Mouse (Mus musculus) heart, embryonic 11.5 days (tissue): ENCODE results near the gene Nfatc2. TPM values are rescaled to one million over a fixed set of nuclear protein-coding genes. Genes with fewer than 3 reads are reported as not detected.

Source experiments
- ATAC-seq: fragments of 200-750 bp; cut with Nextera tagmentation; replicated peaks from 2 replicates; pipeline ENCODE4 v1.8.0; 2017; ENCODE audit warnings: moderate library complexity; ENCODE audit not compliant: insufficient number of reproducible peaks, low FRiP score, low TSS enrichment
- H3K27ac ChIP-seq: fragments of 300-500 bp; sonication (generic); 2 replicates; pipeline ENCODE4 v1.5.1; 2014; ENCODE audit warnings: mild to moderate bottlenecking, low read depth, low read length
- H3K27me3 ChIP-seq: fragments of 300-500 bp; sonication (generic); 2 replicates; pipeline ENCODE4 v1.6.1; 2014; ENCODE audit warnings: mild to moderate bottlenecking, low read length, mixed read lengths; ENCODE audit not compliant: control insufficient read depth, insufficient read depth
- H3K36me3 ChIP-seq: fragments of 300-500 bp; sonication (generic); 2 replicates; pipeline ENCODE4 v1.6.1; 2014; ENCODE audit warnings: mild to moderate bottlenecking, low read length, moderate library complexity, mixed read lengths; ENCODE audit not compliant: control insufficient read depth, insufficient read depth
- H3K4me1 ChIP-seq: fragments of 300-500 bp; sonication (generic); 2 replicates; pipeline ENCODE4 v1.6.1; 2014; ENCODE audit warnings: low read length; ENCODE audit not compliant: control insufficient read depth, insufficient read depth
- H3K4me2 ChIP-seq: fragments of 300-500 bp; sonication (generic); 2 replicates; pipeline ENCODE4 v1.6.1; 2014; ENCODE audit warnings: mild to moderate bottlenecking, moderate library complexity
- H3K4me3 ChIP-seq: fragments of 300-500 bp; sonication (generic); 2 replicates; pipeline ENCODE4 v1.5.1; 2014; ENCODE audit warnings: low read depth, low read length
- H3K9ac ChIP-seq: fragments of 300-500 bp; sonication (generic); 2 replicates; pipeline ENCODE4 v1.6.1; 2014; ENCODE audit warnings: mild to moderate bottlenecking, low read depth, low read length, moderate library complexity
- H3K9me3 ChIP-seq: fragments of 300-500 bp; sonication (generic); replicated peaks from 2 replicates; pipeline ENCODE4 v1.6.1; 2016; ENCODE audit warnings: low read length; ENCODE audit not compliant: control insufficient read depth
- WGBS: fragments of 180-500 bp; shearing (Covaris S2); extraction: QIAGEN DNeasy Blood & Tissue Kit; methylation state at CpG from one replicate; pipeline ENCODE4 v1.1.7; 2014; ENCODE audit not compliant: insufficient replicate concordance; 5-methylcytosine and 5-hydroxymethylcytosine counted together
- polyA plus RNA-seq: library from polyadenylated mRNA; unstranded; fragments of >200 nt; fragmentation: Nextera tagmentation; extraction: Ambion mirVana; gene quantifications from 2 replicates; pipeline ENCODE4 v1.2.1, GENCODE M21; 2014

The Nfatc2 gene
- polyA plus RNA-seq, 1 experiment from 2014 or later, result 4.2 TPM

DNA sequence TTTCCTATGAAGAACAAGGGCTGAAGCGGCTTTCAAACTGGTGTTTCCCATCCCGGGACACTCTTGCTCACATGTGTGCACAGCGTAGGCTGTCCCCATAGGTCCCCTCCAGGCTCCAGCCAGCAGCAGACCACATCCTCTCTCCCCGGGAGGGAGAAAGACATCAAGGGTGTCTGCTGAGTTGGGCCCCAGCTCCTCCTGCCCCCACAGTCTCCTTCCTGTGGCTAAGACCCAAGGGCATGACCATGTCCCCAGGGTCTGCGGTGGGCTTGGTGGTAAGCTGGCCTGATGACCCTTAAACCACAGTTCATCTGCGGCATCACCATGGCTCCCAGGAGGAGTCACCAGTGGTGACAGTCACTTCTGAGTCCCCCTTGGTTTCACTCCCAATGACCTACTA lies 100.7 kb downstream of the Nfatc2 start:
- Histone ChIP-seq H3K27ac (no peak overlapping the region), H3K36me3 (no peaks in the 10 kb centered on the region), H3K4me3 (no peak overlapping the region), H3K4me1 (no peaks in the 10 kb centered on the region), H3K4me2 (no peak overlapping the region), H3K9ac (no peak overlapping the region), H3K9me3 (no peaks in the 10 kb centered on the region), H3K27me3 (peaks cover 20% of the 10 kb centered on the region)
- 87% methylated on average over 6 of the region's 6 CpGs for WGBS
- ATAC-seq, result no peak

- Histone ChIP-seq H3K4me1 (no peaks in the 10 kb centered on the region), H3K4me3 (no peak overlapping the region), H3K36me3 (no peaks in the 10 kb centered on the region), H3K9ac (no peak overlapping the region), H3K27ac (no peak overlapping the region), H3K4me2 (no peak overlapping the region), H3K9me3 (no peaks in the 10 kb centered on the region), H3K27me3 (peaks cover 20% of the 10 kb centered on the region)
- ATAC-seq, result no peak
- WGBS, result 80% methylated on average over 6 of the region's 6 CpGs
Observed at GRCm38 (mm10) chr2:168500244-168500643, 101.2 kb downstream of the Nfatc2 start.

DNA sequence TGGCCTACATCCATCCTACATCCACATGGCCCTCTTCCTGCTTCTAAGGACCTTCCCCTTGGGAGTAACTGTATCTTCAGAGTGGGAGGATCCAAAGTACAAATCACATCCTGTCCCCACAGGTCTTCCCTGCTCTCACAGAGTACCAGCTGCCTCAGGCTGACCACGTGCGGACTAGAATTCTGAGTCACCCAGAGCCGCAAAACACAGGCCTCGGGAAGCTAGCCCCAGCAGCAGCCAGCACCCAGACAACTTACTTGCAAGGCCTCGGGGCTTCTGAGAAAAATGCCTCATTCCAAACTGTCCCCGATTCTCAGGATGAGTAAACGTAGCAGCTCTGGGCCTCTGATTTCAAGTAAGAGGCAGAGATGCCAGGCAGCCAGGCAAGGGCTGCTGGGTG lies 109.7 kb downstream of the Nfatc2 start:
- ATAC-seq, result 0 out of 2 replicates have a peak, but pooled peaks have one; percentile 12
- 59% methylated on average over 7 of the region's 7 CpGs for WGBS
- H3K9ac ChIP-seq, result no peak overlapping the region

GRCm38 (mm10) chr2:168489953-168490352 lies 111.5 kb downstream of the Nfatc2 start:
- Histone ChIP-seq H3K4me2 (no peak overlapping the region), H3K9ac (no peak overlapping the region), H3K4me1 (no peaks in the 10 kb centered on the region), H3K27ac (no peak overlapping the region), H3K36me3 (no peaks in the 10 kb centered on the region), H3K4me3 (no peak overlapping the region), H3K9me3 (0 out of 2 replicates have a peak, but pooled peaks cover 4% of the 10 kb centered on the region), H3K27me3 (peaks cover 4% of the 10 kb centered on the region)
- WGBS, result 92% methylated on average over 13 of the region's 13 CpGs
- ATAC-seq, result no peak

More for the DNA sequence above, 109.7 kb downstream of the Nfatc2 start:
- Histone ChIP-seq H3K27me3 (peaks cover 4% of the 10 kb centered on the region), H3K36me3 (no peaks in the 10 kb centered on the region), H3K4me3 (no peak overlapping the region), H3K9me3 (0 out of 2 replicates have a peak, but pooled peaks cover 4% of the 10 kb centered on the region), H3K4me2 (no peak overlapping the region), H3K4me1 (no peaks in the 10 kb centered on the region), H3K27ac (no peak overlapping the region)

DNA sequence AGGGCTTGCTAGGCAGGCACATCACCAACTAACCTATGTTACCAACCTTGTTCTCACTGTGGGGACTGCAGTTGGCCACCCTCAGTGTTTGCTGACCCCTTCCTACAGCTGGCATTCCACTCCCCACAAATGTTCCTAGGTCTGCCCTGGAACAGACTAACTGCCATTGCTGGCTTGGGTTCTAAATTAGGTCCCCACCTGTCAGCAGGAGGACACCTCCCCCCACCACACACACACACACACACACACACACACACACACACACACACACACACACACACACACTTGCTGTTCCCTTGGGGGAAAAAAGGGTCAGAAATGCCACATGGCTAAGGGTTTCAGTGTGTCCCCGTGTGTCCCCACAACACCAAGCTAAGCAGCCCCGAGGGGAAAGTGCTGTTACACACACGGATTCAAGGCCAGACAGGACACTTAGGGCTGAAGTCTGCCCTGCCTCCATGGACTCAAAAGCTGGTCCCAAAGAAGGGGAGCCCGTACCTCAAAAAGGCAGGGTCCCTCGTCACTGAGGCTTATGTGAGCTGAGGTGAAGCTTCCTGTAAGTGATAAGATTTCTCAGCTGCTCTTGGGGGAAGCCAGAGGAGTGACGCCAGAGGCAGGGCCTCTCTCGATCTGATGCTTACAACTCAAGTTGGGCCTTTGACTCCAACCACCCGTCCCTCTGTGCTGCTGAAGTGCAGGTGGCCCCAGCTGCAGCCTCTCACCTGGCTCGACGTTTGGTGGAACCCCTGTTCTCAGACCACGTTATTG lies 113.1 kb downstream of the Nfatc2 start:
- no peak overlapping the region for H3K4me3 ChIP-seq
- no peak overlapping the region for H3K9ac ChIP-seq
- H3K4me2 ChIP-seq, result no peak overlapping the region
- no peak for ATAC-seq
- H3K4me1 ChIP-seq, result no peaks in the 10 kb centered on the region
- H3K9me3 ChIP-seq, result 0 out of 2 replicates have a peak, but pooled peaks cover 1% of the 10 kb centered on the region
- H3K27me3 ChIP-seq, result peaks cover 6% of the 10 kb centered on the region
- WGBS, result 61% methylated on average over 11 of the region's 11 CpGs
- no peaks in the 10 kb centered on the region for H3K36me3 ChIP-seq
- H3K27ac ChIP-seq, result no peak overlapping the region

- H3K27ac ChIP-seq, result no peak overlapping the region
- 76% methylated on average over 14 of the region's 14 CpGs for WGBS
- H3K4me2 ChIP-seq, result no peak overlapping the region
- H3K36me3 ChIP-seq, result no peaks in the 10 kb centered on the region
- peaks cover 6% of the 10 kb centered on the region; the same call in 1 of the 2 replicates for H3K4me1 ChIP-seq
- no peak overlapping the region for H3K9ac ChIP-seq
- H3K27me3 ChIP-seq, result peaks cover 52% of the 10 kb centered on the region
- ATAC-seq, result no peak
- H3K9me3 ChIP-seq, result no peaks in the 10 kb centered on the region
- no peak overlapping the region for H3K4me3 ChIP-seq
Observed at GRCm38 (mm10) chr2:168481121-168481520, 120.3 kb downstream of the Nfatc2 start.

DNA sequence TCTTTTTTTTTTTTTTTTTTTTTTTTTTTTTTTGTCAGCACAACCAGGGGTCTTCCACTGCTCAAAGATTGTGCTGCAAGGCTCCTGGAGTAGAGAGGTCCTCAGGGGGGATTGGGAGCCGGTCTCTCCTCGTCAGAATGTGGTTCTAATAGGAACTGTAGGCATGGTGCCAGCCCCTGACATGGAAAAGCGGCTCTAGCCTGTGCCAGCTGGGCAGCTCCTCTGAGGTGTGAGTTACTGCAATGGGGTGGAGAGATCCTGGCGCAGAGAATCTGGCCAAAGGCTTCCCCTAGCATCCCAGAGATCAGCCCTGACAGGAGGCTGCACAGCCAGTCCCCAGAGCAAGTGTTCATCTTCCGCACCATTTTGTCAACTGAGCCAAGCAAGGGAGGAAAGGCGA lies 120.8 kb downstream of the Nfatc2 start:
- Histone ChIP-seq H3K27ac (no peak overlapping the region), H3K36me3 (no peaks in the 10 kb centered on the region), H3K9ac (no peak overlapping the region), H3K4me2 (no peak overlapping the region), H3K27me3 (peaks cover 55% of the 10 kb centered on the region), H3K9me3 (no peaks in the 10 kb centered on the region), H3K4me3 (no peak overlapping the region), H3K4me1 (peaks cover 6% of the 10 kb centered on the region; the same call in 1 of the 2 replicates)
- no peak for ATAC-seq
- 88% methylated on average over 6 of the region's 6 CpGs for WGBS

GRCm38 (mm10) chr2:168479930-168480329 lies 121.5 kb downstream of the Nfatc2 start:
- Histone ChIP-seq H3K4me3 (no peak overlapping the region), H3K27ac (no peak overlapping the region), H3K9ac (no peak overlapping the region), H3K4me1 (peaks cover 6% of the 10 kb centered on the region; the same call in 1 of the 2 replicates), H3K36me3 (no peaks in the 10 kb centered on the region), H3K27me3 (peaks cover 61% of the 10 kb centered on the region), H3K9me3 (no peaks in the 10 kb centered on the region), H3K4me2 (no peak overlapping the region)
- no peak for ATAC-seq
- 86% methylated on average over 15 of the region's 15 CpGs for WGBS

GRCm38 (mm10) chr2:168478431-168478830 lies 123.0 kb downstream of the Nfatc2 start:
- Histone ChIP-seq H3K4me3 (no peak overlapping the region), H3K4me2 (no peak overlapping the region), H3K27me3 (peaks cover 73% of the 10 kb centered on the region), H3K27ac (peak overlapping the region; percentile 50; the same call in 1 of the 2 replicates), H3K9ac (no peak overlapping the region), H3K36me3 (no peaks in the 10 kb centered on the region), H3K4me1 (peaks cover 6% of the 10 kb centered on the region; the same call in 1 of the 2 replicates), H3K9me3 (no peaks in the 10 kb centered on the region)
- ATAC-seq, result peak; percentile 48
- 33% methylated on average over 7 of the region's 7 CpGs for WGBS
